Mouse (Mus musculus): ENCODE measurements around the gene Cnrip1. TPM values are rescaled to one million over a fixed set of nuclear protein-coding genes. Genes with fewer than 3 reads are reported as not detected.

Cnrip1 gene
- total RNA-seq, 2 experiments from 2014 or later, result 4.2 to 4.5 TPM

DNA sequence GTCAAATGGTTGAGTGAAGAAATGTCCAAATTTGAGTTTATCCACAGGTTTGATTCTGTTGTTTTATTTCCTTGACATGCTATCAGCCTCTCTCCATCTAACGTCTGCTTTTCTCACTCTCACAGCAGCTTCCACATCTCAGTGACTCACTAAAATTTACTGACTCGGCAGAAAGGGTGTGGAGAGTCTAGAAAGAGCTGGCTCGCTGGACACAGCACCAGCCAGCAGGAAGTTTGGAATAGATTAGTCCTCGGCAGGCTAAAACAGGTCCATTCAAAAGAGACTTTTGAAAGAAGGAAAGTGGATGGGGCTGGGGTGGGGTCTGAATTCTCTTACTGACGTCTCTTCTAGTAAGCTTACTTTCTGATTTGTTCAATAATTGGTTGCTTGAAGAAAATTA lies 34.7 kb downstream of the Cnrip1 start:
- DNase-seq, result no peak
- intact Hi-C loops (cut with DNase I), result no loop called here

DNA sequence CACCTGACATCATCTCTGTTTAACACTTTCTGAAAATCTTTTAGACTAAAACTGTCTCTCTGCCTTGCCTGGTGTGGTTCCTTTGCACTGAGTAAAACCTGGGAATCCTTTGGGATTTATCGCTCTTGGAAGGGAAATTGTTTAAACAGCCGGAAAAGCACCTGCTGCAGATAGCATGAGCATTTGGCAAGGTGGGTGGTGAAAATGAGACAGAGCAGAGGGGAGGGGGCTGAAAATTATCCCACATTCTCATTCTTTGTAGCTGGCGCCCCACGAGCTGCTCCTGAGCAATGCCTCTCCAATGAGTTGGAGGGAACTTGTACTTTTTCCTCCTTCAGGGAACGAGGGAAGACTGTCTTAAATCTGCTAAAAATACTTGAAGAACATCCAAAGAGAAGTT lies 55.5 kb downstream of the Cnrip1 start:
- intact Hi-C loops (cut with DNase I), result no loop called here
- DNase-seq, result no peak

- intact Hi-C loops (cut with DNase I), result no loop called here
- no peak for DNase-seq
These were observed 56.0 kb downstream of the Cnrip1 start for GRCm38 (mm10) chr11:17107359-17107758.

GRCm38 (mm10) chr11:17112419-17113090 lies 61.2 kb downstream of the Cnrip1 start:
- no peak for DNase-seq
- intact Hi-C loops (cut with DNase I), result no loop called here

DNA sequence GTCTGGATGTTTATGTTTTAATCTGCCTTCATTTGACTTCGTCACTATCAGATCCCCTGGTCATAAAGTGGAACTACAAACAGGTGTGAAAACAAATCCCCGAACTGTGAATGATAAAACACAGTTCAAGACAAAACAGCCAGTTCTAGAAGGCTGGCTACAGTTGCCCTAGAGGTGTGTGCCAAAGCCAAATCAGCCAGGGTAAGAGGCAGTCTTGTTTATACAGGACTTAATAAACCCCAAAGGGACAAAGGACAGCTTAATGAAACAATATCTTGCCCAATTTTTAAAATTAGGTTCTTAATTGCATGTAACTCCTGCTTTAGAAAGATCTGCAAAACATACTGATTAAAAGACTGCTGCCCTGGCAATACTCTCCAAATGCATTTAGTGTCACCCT lies 75.0 kb downstream of the Cnrip1 start:
- DNase-seq, result no peak
- intact Hi-C loops (cut with DNase I), result no loop called here

Other genes with a start within 250 kb of the Cnrip1 start
- under 1 TPM; 0.16 to 0.28 TPM for gene Fbxo48, start 100.2 kb upstream of the Cnrip1 start, total RNA-seq (2021)
- gene Plek, start 795 bp downstream of the Cnrip1 start, total RNA-seq (2021), result 1 to 10 TPM; 4.7 to 4.9 TPM
- gene Ppp3r1, start 107.7 kb downstream of the Cnrip1 start, total RNA-seq (2021), result 10 to 100 TPM; 67.7 to 70.0 TPM
- 10 to 100 TPM in 1 of 2 experiments, 1 to 10 TPM in 1; 9.8 to 11.8 TPM for gene Wdr92, start 130.5 kb downstream of the Cnrip1 start, total RNA-seq (2021)
- 10 to 100 TPM; 32.9 to 34.7 TPM for gene Pno1, start 160.0 kb downstream of the Cnrip1 start, total RNA-seq (2021)
- 10 to 100 TPM; 35.2 to 35.6 TPM for gene C1d, start 206.0 kb downstream of the Cnrip1 start, total RNA-seq (2021)